Mouse (Mus musculus): ENCODE measurements around the gene Vmn2r2. TPM values are rescaled to one million over a fixed set of nuclear protein-coding genes. Genes with fewer than 3 reads are reported as not detected.

Vmn2r2 gene
- polyA plus RNA-seq (2015; fragmentation: Nextera tagmentation; extraction: Ambion mirVana): 0.05 and 0.08 TPM in 2 replicates

DNA sequence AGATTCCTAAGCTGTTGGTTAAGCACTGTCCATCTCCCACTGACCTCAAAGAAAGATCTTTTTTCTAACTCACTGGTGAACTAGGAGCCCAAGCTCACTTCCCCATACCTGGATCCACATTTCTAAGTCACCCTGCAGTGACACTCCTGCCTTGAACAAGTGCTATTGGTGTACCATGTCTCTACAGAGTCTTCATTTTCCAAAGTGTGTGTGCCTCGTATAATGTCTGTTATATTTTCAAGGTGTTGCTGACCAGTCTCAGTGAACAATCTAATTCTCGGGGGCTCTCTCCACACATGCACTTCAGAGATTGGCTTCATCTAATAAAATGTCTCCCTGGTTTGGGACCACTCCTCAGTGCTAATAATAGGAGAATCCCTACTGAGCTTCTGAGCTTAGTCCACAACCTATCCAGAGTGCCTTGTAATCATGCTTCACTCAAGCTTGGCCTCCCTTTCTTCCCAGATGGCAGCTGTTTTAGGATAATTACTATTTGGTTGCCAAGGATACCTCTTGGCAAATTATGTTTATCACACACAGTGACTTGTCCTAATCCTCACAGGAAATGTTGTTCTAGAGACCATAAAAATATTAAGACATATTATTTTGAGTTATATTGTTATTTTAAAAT, at the start of gene Vmn2r2:
Gene Vmn2r2 (minus strand): TSS at position 51 of the 631 bp plus-strand sequence.
- Histone ChIP-seq H3K9ac (ENCODE audit: low read depth, low read length) (no peak within 1 kb of the TSS), H3K9me3 (ENCODE audit: control insufficient read depth) (no peaks in the 10 kb centered on the region), H3K27me3 (replicated peaks; ENCODE audit: control insufficient read depth, insufficient read depth, low read length) (no peaks in the 10 kb centered on the region), H3K4me2 (replicated peaks; ENCODE audit: low read depth) (no peak within 1 kb of the TSS), H3K4me3 (ENCODE audit: low read depth, low read length) (no peak within 1 kb of the TSS), H3K4me1 (replicated peaks; ENCODE audit: control insufficient read depth, insufficient read depth, low read length) (no peaks in the 10 kb centered on the region), H3K36me3 (ENCODE audit: control insufficient read depth, insufficient read depth) (no peaks in the 10 kb centered on the region), H3K27ac (ENCODE audit: low read depth, low read length) (no peak within 1 kb of the TSS)
- TF ChIP-seq CTCF (IDR thresholded peaks at IDR 0.05; ENCODE audit: low read depth): no peak
- no peak for ATAC-seq
- WGBS: 86% methylated on average over 2 of the region's 2 CpGs

DNA sequence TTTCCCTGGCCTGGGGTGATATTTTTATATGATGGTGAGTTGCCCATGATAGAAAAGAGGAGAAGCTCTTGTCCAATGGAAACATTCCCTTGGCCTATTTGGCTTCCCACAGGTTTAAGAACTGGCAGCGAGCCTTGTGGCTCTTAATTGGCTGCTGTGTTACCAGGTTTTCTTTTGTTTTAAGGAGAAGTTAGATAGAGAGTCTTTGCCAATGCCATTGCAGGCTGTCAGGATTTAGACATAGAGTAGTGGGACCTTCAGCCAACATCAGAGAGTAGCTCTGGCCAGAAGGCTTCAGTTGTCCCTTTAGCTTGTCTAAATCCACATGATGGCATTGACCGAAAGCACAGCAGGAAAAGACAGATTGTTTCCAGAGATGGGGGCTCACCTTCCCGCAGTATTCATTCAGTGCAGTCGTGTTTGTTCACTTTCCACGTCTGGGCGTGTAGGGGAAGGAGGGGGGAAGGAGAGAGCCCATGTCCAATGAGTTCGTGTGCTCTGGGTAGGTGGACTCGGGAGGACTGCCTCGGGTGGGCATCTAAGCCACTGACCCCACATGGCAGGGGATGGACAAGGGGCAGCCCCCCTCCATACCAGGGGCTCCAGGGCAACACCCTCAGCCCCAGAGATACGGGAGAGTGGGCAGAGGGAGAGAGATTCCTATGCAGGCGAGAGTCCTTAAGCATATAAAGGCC, 28.2 kb downstream of the Vmn2r2 start:
- H3K27ac ChIP-seq (ENCODE audit: low read depth, low read length): no peak overlapping the region
- no peaks in the 10 kb centered on the region for H3K27me3 ChIP-seq (replicated peaks; ENCODE audit: control insufficient read depth, insufficient read depth, low read length)
- H3K4me2 ChIP-seq (replicated peaks; ENCODE audit: low read depth): no peak overlapping the region
- H3K36me3 ChIP-seq (ENCODE audit: control insufficient read depth, insufficient read depth): no peaks in the 10 kb centered on the region
- no peak for TF ChIP-seq CTCF (IDR thresholded peaks at IDR 0.05; ENCODE audit: low read depth)
- H3K9ac ChIP-seq (ENCODE audit: low read depth, low read length): no peak overlapping the region
- no peak overlapping the region for H3K4me3 ChIP-seq (ENCODE audit: low read depth, low read length)
- ATAC-seq: no peak
- H3K4me1 ChIP-seq (replicated peaks; ENCODE audit: control insufficient read depth, insufficient read depth, low read length): no peaks in the 10 kb centered on the region
- WGBS: 87% methylated on average over 11 of the region's 11 CpGs
- H3K9me3 ChIP-seq (ENCODE audit: control insufficient read depth): no peaks in the 10 kb centered on the region

DNA sequence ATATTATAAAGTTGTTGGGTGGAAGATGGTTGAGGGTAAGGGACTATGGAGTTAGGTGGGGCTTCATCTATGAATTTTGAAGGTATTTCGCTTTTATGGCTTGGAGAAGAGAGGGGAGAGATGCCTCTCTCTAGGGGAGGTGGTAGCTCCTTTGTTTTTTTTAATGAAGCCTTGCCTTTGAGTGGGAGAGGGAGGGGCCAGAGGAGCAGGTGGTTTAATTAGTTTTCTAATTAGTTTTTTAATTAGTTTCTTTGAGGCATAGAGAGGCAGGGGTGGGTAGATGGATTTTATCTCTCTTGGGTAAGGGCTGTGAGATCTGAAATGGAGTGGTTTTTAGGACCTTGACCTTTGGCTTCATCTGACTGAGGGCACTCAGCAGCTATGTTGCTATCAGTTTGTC, 29.0 kb downstream of the Vmn2r2 start:
- 89% methylated on average over 1 of the region's 1 CpGs for WGBS
- Histone ChIP-seq H3K27ac (ENCODE audit: low read depth, low read length) (no peak overlapping the region), H3K4me2 (replicated peaks; ENCODE audit: low read depth) (no peak overlapping the region), H3K36me3 (ENCODE audit: control insufficient read depth, insufficient read depth) (no peaks in the 10 kb centered on the region), H3K4me1 (replicated peaks; ENCODE audit: control insufficient read depth, insufficient read depth, low read length) (no peaks in the 10 kb centered on the region), H3K27me3 (replicated peaks; ENCODE audit: control insufficient read depth, insufficient read depth, low read length) (no peaks in the 10 kb centered on the region), H3K9ac (ENCODE audit: low read depth, low read length) (no peak overlapping the region), H3K4me3 (ENCODE audit: low read depth, low read length) (no peak overlapping the region), H3K9me3 (ENCODE audit: control insufficient read depth) (no peaks in the 10 kb centered on the region)
- ATAC-seq: no peak
- TF ChIP-seq CTCF (IDR thresholded peaks at IDR 0.05; ENCODE audit: low read depth): no peak

DNA sequence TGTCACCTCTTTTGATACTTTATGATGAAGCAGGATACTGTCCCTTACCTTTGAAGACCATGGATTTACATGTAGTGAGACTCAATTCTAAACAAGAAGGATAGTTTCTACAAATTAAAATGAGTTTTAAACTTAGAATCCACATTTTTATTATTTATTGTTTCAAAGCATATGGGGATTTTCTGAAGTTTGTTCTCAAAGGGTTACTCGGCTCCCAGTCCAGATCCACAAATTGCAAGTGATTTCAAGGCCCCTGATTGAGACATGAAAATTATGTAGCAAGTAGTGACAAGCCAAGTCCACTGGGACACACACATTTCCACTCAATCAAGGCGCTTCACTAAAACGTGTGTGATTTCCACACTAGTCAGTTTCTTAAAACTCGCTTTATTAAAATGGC, 60.5 kb downstream of the Vmn2r2 start, which contains the start of gene Vmn2r1:
Gene Vmn2r1 (plus strand): TSS at position 301 of the 400 bp plus-strand sequence.
- Histone ChIP-seq H3K9ac (ENCODE audit: low read depth, low read length) (no peak within 1 kb of the TSS), H3K9me3 (ENCODE audit: control insufficient read depth) (no peaks in the 10 kb centered on the region), H3K36me3 (ENCODE audit: control insufficient read depth, insufficient read depth) (no peaks in the 10 kb centered on the region), H3K4me1 (replicated peaks; ENCODE audit: control insufficient read depth, insufficient read depth, low read length) (no peaks in the 10 kb centered on the region), H3K27me3 (replicated peaks; ENCODE audit: control insufficient read depth, insufficient read depth, low read length) (no peaks in the 10 kb centered on the region), H3K4me3 (ENCODE audit: low read depth, low read length) (no peak within 1 kb of the TSS), H3K27ac (ENCODE audit: low read depth, low read length) (no peak within 1 kb of the TSS), H3K4me2 (replicated peaks; ENCODE audit: low read depth) (no peak within 1 kb of the TSS)
- no peak for TF ChIP-seq CTCF (IDR thresholded peaks at IDR 0.05; ENCODE audit: low read depth)
- 81% methylated on average over 4 of the region's 4 CpGs for WGBS
- ATAC-seq: no peak

Other genes with a start within 250 kb of the Vmn2r2 start
- gene Plch1, start 242.5 kb downstream of the Vmn2r2 start, polyA plus RNA-seq (2015; fragmentation: Nextera tagmentation; extraction: Ambion mirVana): 2.2 and 2.6 TPM in 2 replicates
- gene E130311K13Rik, start 212.5 kb downstream of the Vmn2r2 start, polyA plus RNA-seq (2015; fragmentation: Nextera tagmentation; extraction: Ambion mirVana): 3.4 and 3.7 TPM in 2 replicates
- gene Slc33a1, start 177.2 kb downstream of the Vmn2r2 start, polyA plus RNA-seq (2015; fragmentation: Nextera tagmentation; extraction: Ambion mirVana): 22.4 and 25.2 TPM in 2 replicates
- gene Gmps, start 165.8 kb downstream of the Vmn2r2 start, polyA plus RNA-seq (2015; fragmentation: Nextera tagmentation; extraction: Ambion mirVana): 11.5 and 12.4 TPM in 2 replicates
- 0.01 and 0.07 TPM in 2 replicates for gene Vmn2r1, start 60.4 kb downstream of the Vmn2r2 start, polyA plus RNA-seq (2015; fragmentation: Nextera tagmentation; extraction: Ambion mirVana)
- 0.01 and 0.04 TPM in 2 replicates for gene Vmn2r3, start 147.8 kb upstream of the Vmn2r2 start, polyA plus RNA-seq (2015; fragmentation: Nextera tagmentation; extraction: Ambion mirVana)